ENCODE assay signal across 1 mouse cellular context in the genomic region with DNA sequence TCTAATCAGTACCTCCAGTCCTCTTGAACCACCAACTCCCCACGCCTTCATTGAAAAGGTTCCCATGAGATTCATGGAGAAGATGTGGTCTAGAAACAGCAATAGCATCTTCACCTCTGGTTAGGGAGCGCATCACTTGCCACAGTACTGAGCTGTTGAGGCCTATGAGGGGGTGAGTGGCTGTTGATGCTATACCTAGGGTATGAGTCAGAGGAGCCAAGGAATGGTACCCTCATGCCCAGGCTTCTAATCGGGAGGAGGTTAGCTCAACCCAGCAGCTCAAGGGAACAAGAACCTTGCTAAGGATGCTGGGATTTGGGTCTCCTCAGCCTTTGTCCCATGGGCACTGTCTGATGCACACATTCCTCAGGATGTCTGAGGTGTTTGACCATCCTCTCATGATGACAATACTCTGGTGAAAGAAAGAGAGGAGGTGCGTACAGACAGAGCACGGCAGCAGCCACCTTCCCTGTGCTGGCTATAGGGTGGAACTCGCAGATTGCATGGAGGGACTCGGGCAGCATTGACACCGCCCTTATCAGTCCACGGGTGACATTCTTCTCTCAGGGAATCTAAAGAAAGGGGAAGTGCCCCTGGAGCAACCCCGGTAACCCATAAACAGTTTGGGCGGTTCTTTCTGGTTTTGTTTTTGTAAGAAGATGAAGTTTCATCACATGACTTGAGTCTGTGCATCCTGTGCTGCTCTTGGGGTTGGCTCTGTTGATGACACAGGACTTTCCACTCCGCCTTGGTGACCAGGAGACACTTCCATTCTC.
TF ChIP-seq lines count a peak whose summit lies in the region.

No protein-coding gene starts in this region.

TF ChIP-seq in MEL, 35 proteins besides CTCF, POLR2A, EP300 and RAD21 (continued from another document):
- TF ChIP-seq UBTF (IDR thresholded peaks at IDR 0.05; ENCODE audit: borderline replicate concordance, insufficient read depth, low read depth, low read length) (0 out of 2 replicates have a peak, but pooled peaks have one; percentile 6), BHLHE40 (IDR thresholded peaks at IDR 0.05; ENCODE audit: borderline replicate concordance, low read depth, low read length) (peak; percentile 61; the same call in 1 of the 2 replicates), USF2 (IDR thresholded peaks at IDR 0.05; ENCODE audit: borderline replicate concordance in 1 of 2, insufficient read depth in 1 of 2, low read depth in 1 of 2, low read length in 2 of 2) (peak in 1 of 2 experiments; percentile 48; a peak in 1 of 4 replicates), HCFC1 (IDR thresholded peaks at IDR 0.05; ENCODE audit: low read depth, low read length) (no peak; the same call in 1 of the 2 replicates), POLR2AphosphoS5 (IDR thresholded peaks at IDR 0.05; ENCODE audit: borderline replicate concordance, low read depth, low read length) (no peak), SIN3A (IDR thresholded peaks at IDR 0.05; ENCODE audit: low read length) (peak; percentile 79), MXI1 (IDR thresholded peaks at IDR 0.05; ENCODE audit: low read depth, low read length) (peak; percentile 57; the same call in 1 of the 2 replicates), MYB (IDR thresholded peaks at IDR 0.05; ENCODE audit: low read depth, low read length) (0 out of 2 replicates have a peak, but pooled peaks have one; percentile 5), MAFK (IDR thresholded peaks at IDR 0.05; ENCODE audit: borderline replicate concordance, low read depth, low read length) (no peak; the same call in 1 of the 2 replicates), ZNF384 (IDR thresholded peaks at IDR 0.05; ENCODE audit: low read depth, low read length) (no peak), TBP (IDR thresholded peaks at IDR 0.05; ENCODE audit: low read depth, low read length) (no peak), ZC3H11A (IDR thresholded peaks at IDR 0.05; ENCODE audit: low read depth, low read length) (0 out of 2 replicates have a peak, but pooled peaks have one; percentile 15), MEF2A (IDR thresholded peaks at IDR 0.05; ENCODE audit: extremely low read depth, insufficient replicate concordance, low read depth, low read length, poor library complexity, severe bottlenecking) (no peak; the same call in 1 of the 2 replicates), ZMIZ1 (IDR thresholded peaks at IDR 0.05; ENCODE audit: low read depth, low read length) (no peak), TCF12 (IDR thresholded peaks at IDR 0.05; ENCODE audit: low read depth, low read length) (no peak), MAX (IDR thresholded peaks at IDR 0.05; ENCODE audit: low read length) (0 out of 2 replicates have a peak, but pooled peaks have one; percentile 62), MAZ (IDR thresholded peaks at IDR 0.05; ENCODE audit: low read depth, low read length) (no peak), ZKSCAN1 (IDR thresholded peaks at IDR 0.05; ENCODE audit: low read depth, low read length) (no peak), TAL1 (IDR thresholded peaks at IDR 0.05; ENCODE audit: low read length) (peak; percentile 26), GATA1 (IDR thresholded peaks at IDR 0.05; ENCODE audit: low read depth, low read length) (peak; percentile 59), GABPA (IDR thresholded peaks at IDR 0.05; ENCODE audit: low read depth, low read length) (no peak), E2F4 (IDR thresholded peaks at IDR 0.05; ENCODE audit: borderline replicate concordance, low read depth, low read length) (no peak), JUND (IDR thresholded peaks at IDR 0.05; ENCODE audit: low read depth, low read length) (no peak), MYC (IDR thresholded peaks at IDR 0.05; ENCODE audit: low read depth, low read length) (0 out of 2 replicates have a peak, but pooled peaks have one; percentile 59), KAT2A (conservative IDR thresholded peaks at IDR 0.05; ENCODE audit: low read depth, low read length) (no peak), CHD2 (IDR thresholded peaks at IDR 0.05; ENCODE audit: low read length) (no peak)
